Mouse (Mus musculus): ENCODE measurements around the gene Ccm2.

GRCm38 (mm10) chr11:6558234-6558633, 11.5 kb downstream of the Ccm2 start:
- TF ChIP-seq POLR2A (IDR thresholded peaks at IDR 0.05; ENCODE audit: borderline replicate concordance, extremely low read depth, low read depth, low read length) (no peak), CTCF (IDR thresholded peaks at IDR 0.05; ENCODE audit: insufficient read depth, low read length) (no peak)

Data from lung, adult 2 months (tissue).